ENCODE assay signal across 13 mouse cellular contexts in genomic region chr8:120049949-120050348, GRCm38 (mm10). TPM values are rescaled to one million over a fixed set of nuclear protein-coding genes. Genes with fewer than 3 reads are reported as not detected.
A peak's percentile ranks its signal among the peaks of the same experiment; 100 is the strongest.
DNase-seq lines count a peak whose midpoint lies in the region; ATAC-seq and TF ChIP-seq lines count a peak whose summit lies in the region.
"Had no signal": no experiment of that assay in that cellular context is flagged by ENCODE, and none has a peak within 500 bp of the region (broad histone marks: within the 10 kb centered on the region; RNA-seq: fewer than 3 reads in every experiment).

No protein-coding gene starts in this region.

- no peak for DNase-seq in hindbrain, embryonic 10.5 days (ENCODE audit: low spot score)
- DNase-seq in thymus, postnatal 14 days = peak; percentile 78
- DNase-seq in forebrain, postnatal 0 days = no peak
- DNase-seq in adrenal gland, adult 8-10 months = no peak
- no peak for DNase-seq in kidney, postnatal 14 days
- DNase-seq: heart, postnatal 36 days; left cerebral cortex, postnatal 4 days; lung, adult 18-20 months had no signal

- no peak for ATAC-seq in hindbrain, embryonic 12.5 days (ENCODE audit: low FRiP score)
- ATAC-seq in common myeloid progenitor, adult 5-6 weeks (replicated peaks; ENCODE audit: low read depth, poor library complexity, severe bottlenecking) = peak; percentile 86
- 0 out of 2 replicates have a peak, but pooled peaks have one; percentile 24 for ATAC-seq in megakaryocyte-erythroid progenitor cell, adult 5-6 weeks (replicated peaks; ENCODE audit: low FRiP score, low TSS enrichment, poor library complexity, severe bottlenecking)
- no peak for ATAC-seq in forebrain, postnatal 0 days
- ATAC-seq: intestine, postnatal 0 days had no signal

- TF ChIP-seq CTCF in forebrain, postnatal 0 days (IDR thresholded peaks at IDR 0.05; ENCODE audit: low read depth) = no peak

- H3K27me3 ChIP-seq in hindbrain, embryonic 10.5 days (ENCODE audit: insufficient read depth, poor library complexity, severe bottlenecking) = no peaks in the 10 kb centered on the region
- no peaks in the 10 kb centered on the region for H3K27me3 ChIP-seq in hindbrain, embryonic 12.5 days
- no peaks in the 10 kb centered on the region for H3K27me3 ChIP-seq in forebrain, postnatal 0 days (ENCODE audit: insufficient read depth, low read length)

- H3K4me1 ChIP-seq in hindbrain, embryonic 10.5 days (replicated peaks) = peaks cover 48% of the 10 kb centered on the region
- peaks cover 11% of the 10 kb centered on the region for H3K4me1 ChIP-seq in hindbrain, embryonic 12.5 days
- H3K4me1 ChIP-seq in forebrain, postnatal 0 days (ENCODE audit: insufficient read depth) = no peaks in the 10 kb centered on the region

- H3K27ac ChIP-seq in hindbrain, embryonic 10.5 days = peak overlapping the region; percentile 30; the same call in 1 of the 2 replicates
- H3K27ac ChIP-seq in hindbrain, embryonic 12.5 days = no peak overlapping the region
- no peak overlapping the region for H3K27ac ChIP-seq in forebrain, postnatal 0 days (ENCODE audit: low read depth, low read length)
- H3K27ac ChIP-seq: midbrain, embryonic 10.5 days had no signal

- no peak overlapping the region for H3K4me2 ChIP-seq in hindbrain, embryonic 12.5 days (replicated peaks)
- H3K4me2 ChIP-seq in forebrain, postnatal 0 days (ENCODE audit: low read depth) = no peak overlapping the region

- H3K4me3 ChIP-seq in hindbrain, embryonic 10.5 days = no peak overlapping the region
- no peak overlapping the region for H3K4me3 ChIP-seq in hindbrain, embryonic 12.5 days
- no peak overlapping the region for H3K4me3 ChIP-seq in forebrain, postnatal 0 days (ENCODE audit: low read depth, low read length)
- H3K4me3 ChIP-seq: midbrain, embryonic 10.5 days had no signal

- no peaks in the 10 kb centered on the region for H3K36me3 ChIP-seq in hindbrain, embryonic 10.5 days
- H3K36me3 ChIP-seq in hindbrain, embryonic 12.5 days = no peaks in the 10 kb centered on the region
- H3K36me3 ChIP-seq in forebrain, postnatal 0 days (ENCODE audit: insufficient read depth) = no peaks in the 10 kb centered on the region
- H3K36me3 ChIP-seq: midbrain, embryonic 10.5 days had no signal

- H3K9me3 ChIP-seq in hindbrain, embryonic 10.5 days = no peaks in the 10 kb centered on the region
- no peaks in the 10 kb centered on the region for H3K9me3 ChIP-seq in hindbrain, embryonic 12.5 days (replicated peaks)
- H3K9me3 ChIP-seq in forebrain, postnatal 0 days (ENCODE audit: low read length) = no peaks in the 10 kb centered on the region
- H3K9me3 ChIP-seq: midbrain, embryonic 10.5 days had no signal

- no peak overlapping the region for H3K9ac ChIP-seq in hindbrain, embryonic 12.5 days
- H3K9ac ChIP-seq in forebrain, postnatal 0 days = no peak overlapping the region

- 80% methylated on average over 13 of the region's 13 CpGs for WGBS in hindbrain, embryonic 10.5 days
- WGBS in hindbrain, embryonic 12.5 days = 83% methylated on average over 13 of the region's 13 CpGs
- 91% methylated on average over 13 of the region's 13 CpGs for WGBS in forebrain, postnatal 0 days

RNA-seq across cellular contexts. Expression of gene Zdhhc7, which starts 51.3 kb away (rescaled TPM):
- 34.1 and 38.7 TPM in 2 replicates for polyA plus RNA-seq in hindbrain, embryonic 10.5 days (2016; fragmentation: Nextera tagmentation; extraction: Ambion mirVana)
- polyA plus RNA-seq in hindbrain, embryonic 12.5 days (2016; fragmentation: Nextera tagmentation; extraction: Ambion mirVana) = 30.6 and 36.8 TPM in 2 replicates
- total RNA-seq in common myeloid progenitor, adult 5-6 weeks (2017) = 9.7 and 19.6 TPM in 2 replicates
- 27.4 and 30.4 TPM in 2 replicates for total RNA-seq in megakaryocyte-erythroid progenitor cell, adult 5-6 weeks (2014; fragmentation: Nextera tagmentation)
- 9.2 and 12.9 TPM in 2 replicates for total RNA-seq in megakaryocyte-erythroid progenitor cell, adult 5-6 weeks (2017)
- total RNA-seq in forebrain, postnatal 0 days (2014; rRNA removed) = 24.8 and 37.6 TPM in 2 replicates
- 19.2 and 25.3 TPM in 2 replicates for polyA plus RNA-seq in forebrain, postnatal 0 days (2015; fragmentation: Nextera tagmentation; extraction: Ambion mirVana)
- total RNA-seq in adrenal gland, adult 8-10 months (2022) = 10 to 100 TPM; 50.1 to 70.1 (median 55.6) TPM

RNA-seq across cellular contexts. Expression of gene Crispld2, which starts 57.7 kb away (rescaled TPM):
- 3.8 and 4.6 TPM in 2 replicates for polyA plus RNA-seq in hindbrain, embryonic 10.5 days (2016; fragmentation: Nextera tagmentation; extraction: Ambion mirVana)
- polyA plus RNA-seq in hindbrain, embryonic 12.5 days (2016; fragmentation: Nextera tagmentation; extraction: Ambion mirVana) = 4.8 and 5.3 TPM in 2 replicates
- total RNA-seq in common myeloid progenitor, adult 5-6 weeks (2017) = 0.10 TPM in 1 of 2 replicates, not detected in the other
- 0.47 TPM in 1 of 2 replicates, not detected in the other for total RNA-seq in megakaryocyte-erythroid progenitor cell, adult 5-6 weeks (2014; fragmentation: Nextera tagmentation)
- not detected in 2 replicates for total RNA-seq in megakaryocyte-erythroid progenitor cell, adult 5-6 weeks (2017)
- total RNA-seq in forebrain, postnatal 0 days (2014; rRNA removed) = 2.8 and 11.0 TPM in 2 replicates
- polyA plus RNA-seq in forebrain, postnatal 0 days (2015; fragmentation: Nextera tagmentation; extraction: Ambion mirVana) = 2.1 and 2.5 TPM in 2 replicates
- total RNA-seq in adrenal gland, adult 8-10 months (2022) = 10 to 100 TPM in 2 of 4 experiments, 1 to 10 TPM in 2; 7.4 to 14.4 (median 10.5) TPM

Comparison
In these comparisons a context has a peak if more than half of its experiments do, and no peak if none do; other contexts are left out.
1. ATAC-seq: peak in common myeloid progenitor, adult 5-6 weeks (single experiment) and megakaryocyte-erythroid progenitor cell, adult 5-6 weeks (single experiment); none in hindbrain, embryonic 12.5 days (single experiment) and forebrain, postnatal 0 days (single experiment).